Mouse (Mus musculus) adrenal gland, postnatal 14 days (tissue): ENCODE measurements at regions not wholly inside any gene's neighbourhood (a gene's known extent, or its start where the extent isn't known, plus 50 kb on each side); places are given as distances from the start of the nearest gene placed in this dataset.

Experiments used
- DNase-seq: peaks from one replicate; pipeline ENCODE4 v3.0.0; 2021; ENCODE audit warnings: mixed read lengths

DNA sequence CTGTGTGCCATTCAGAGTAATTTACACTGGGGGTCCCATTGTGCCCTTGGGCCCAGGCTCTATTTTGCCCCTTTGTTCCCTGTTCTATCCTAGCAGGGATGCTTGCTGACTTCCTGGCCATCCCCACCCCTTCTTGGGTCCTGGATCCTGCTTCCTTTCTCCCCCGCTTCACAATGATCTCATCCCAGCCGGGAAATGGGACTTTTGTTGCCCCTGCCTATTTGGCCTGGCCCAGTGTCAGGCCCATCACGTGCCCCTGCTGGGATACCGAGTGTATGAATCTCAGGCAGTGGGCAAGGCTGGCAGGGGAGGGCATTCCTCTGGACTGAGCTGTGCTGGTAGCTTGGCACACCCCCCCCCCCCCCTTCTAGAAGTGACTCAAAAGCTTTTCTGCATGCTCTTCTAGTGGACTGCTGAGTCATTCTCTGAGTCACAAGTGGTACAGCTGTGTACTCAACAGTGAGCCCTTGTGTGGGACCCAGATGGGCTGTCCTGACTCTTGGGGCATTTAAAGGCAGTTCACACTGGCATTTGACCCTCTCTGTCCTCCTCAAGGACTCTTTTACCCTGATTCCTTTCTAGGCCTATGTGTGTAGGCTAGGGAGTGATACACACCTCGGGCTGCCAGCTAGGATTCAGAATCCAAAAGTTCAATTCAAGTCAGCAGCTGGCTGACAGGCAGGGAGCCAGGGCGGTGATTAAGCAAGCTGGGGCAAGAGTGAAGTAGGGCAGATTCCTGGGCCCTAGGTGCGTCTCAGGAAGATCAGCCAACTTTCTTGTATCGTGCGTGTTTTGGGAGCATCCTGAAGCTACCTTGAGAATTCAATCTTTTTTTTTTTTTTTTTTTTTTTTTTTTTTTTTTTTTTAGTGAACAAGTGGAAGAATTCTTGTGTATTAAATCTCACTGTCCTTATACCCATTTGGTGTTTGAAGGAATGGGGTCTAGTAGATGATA lies 1156.6 kb upstream of the A1bg start:
- peak; percentile 87 for DNase-seq

DNA sequence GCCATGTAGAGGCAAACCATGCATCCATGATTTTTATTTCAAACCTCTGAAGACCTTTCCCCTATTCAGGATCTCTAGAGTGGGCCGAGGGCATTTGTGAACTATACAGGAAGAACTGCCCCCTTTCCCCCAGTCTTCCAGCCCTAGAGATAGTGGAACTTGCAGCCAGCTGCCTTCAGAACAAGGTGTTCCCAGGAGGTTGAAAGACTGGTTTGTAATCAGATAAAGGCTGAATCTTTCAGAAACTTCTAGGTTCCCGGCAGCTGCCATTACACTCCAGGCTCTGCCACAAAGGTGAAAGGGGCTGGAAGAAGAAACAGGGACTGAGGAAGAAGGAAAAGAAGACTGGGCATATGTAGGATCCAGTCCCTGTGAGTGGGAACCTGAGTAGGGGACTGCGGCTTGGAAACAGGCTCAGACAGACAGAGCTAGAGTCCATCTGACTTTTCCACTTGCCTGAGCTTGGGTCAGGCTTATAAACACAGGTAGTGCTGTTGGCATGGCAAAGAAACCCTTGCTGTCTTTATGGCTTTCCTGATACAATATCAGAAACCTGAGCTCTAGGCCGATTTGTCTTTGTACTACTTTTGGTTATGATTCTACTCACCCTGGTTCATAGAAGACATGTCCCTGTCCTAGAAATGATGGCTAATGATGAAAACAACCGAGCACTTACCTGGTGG lies 1153.9 kb upstream of the A1bg start:
- no peak for DNase-seq

DNA sequence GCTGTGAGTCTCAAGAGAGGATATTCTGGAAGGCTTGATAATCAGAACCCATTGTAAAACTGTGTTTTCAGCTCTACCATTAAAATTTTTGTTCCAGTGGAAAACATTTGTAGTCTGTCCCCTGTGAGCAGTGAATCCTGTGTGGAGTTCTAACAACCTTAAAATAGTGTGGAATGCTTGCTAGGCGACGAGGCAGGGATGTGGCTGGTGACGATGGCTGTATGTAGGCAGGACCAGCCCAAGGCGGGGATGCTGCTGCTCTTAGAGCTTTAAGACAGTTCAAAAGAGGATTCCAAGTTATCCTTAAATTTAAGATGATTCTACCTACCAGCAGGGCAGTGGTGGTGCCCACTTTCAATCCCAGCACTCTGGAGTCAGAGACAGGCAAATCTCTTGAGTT lies 1151.9 kb upstream of the A1bg start:
- DNase-seq, result no peak

DNA sequence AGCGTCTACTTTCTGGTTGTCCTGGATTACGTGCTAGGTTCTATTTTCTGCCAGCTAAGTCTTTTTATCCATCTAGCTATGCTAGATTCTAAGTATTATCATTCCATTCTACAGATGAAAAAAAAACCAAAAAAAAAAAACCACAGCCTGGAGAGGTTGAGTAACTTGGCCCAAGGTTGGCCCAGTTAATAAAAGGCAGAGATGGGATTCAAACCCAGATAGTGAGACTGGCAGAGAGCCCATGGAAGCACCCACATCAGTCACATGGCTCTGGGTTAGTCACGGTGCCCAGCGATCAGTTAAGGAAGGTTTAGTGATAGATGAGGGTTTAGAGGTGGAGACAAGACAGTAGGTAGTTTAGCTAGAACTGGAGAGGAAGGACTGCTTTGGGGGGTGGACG lies 1150.8 kb upstream of the A1bg start:
- DNase-seq, result no peak

DNA sequence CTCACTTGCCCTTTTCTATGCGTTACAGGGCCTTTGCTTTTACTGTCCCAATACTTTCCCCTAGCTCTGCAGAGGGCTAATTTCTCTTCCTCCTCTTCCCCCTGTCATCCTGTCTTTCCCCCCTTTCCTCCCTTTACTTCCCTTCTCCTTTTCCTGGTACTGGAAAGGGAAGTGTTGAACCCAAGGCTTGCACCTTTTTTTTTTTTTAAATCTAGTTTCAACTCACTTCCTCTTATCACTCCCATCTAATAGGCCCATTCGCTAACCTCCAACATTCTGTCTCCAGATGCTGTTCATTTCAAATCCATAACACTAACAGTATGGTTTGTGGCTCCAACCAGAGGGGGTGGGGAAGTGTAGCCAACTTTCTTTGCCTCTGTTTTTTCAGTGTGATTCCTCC lies 1148.5 kb upstream of the A1bg start:
- no peak for DNase-seq

DNA sequence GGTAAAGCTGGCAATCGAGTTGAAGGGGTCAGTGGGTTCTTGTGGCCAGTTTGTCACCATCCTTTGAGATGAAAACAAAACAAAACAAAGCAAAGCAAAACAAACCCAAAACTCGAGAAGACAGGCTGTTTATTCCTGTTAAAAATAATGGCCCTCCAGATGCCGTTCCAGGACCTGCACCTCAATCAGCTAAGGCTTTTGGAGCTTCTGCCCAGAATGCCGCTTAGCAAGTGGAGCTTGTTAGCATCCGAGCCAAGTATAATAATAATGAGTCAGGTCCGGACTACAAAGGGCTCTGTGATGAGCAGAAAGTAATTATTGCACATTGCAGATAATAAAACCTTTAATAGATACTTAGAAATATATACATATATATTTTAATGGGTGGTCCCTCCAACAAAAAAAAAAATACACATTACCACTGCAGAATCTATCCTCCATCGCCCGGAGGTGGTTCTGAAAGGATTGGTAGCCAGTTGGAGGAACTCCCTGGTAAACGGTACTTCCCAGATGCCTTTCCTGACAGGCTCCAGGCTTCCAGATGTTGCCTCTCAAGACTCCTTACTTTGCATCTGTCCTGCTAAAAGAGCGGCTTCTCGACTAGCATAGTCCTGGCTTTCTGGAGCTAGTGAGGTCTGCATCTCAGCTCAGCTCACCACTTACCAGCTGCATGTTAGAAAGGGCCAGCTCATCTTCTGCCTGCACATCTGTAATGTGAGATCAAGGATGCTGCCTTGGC lies 1145.8 kb upstream of the A1bg start:
- no peak for DNase-seq

DNA sequence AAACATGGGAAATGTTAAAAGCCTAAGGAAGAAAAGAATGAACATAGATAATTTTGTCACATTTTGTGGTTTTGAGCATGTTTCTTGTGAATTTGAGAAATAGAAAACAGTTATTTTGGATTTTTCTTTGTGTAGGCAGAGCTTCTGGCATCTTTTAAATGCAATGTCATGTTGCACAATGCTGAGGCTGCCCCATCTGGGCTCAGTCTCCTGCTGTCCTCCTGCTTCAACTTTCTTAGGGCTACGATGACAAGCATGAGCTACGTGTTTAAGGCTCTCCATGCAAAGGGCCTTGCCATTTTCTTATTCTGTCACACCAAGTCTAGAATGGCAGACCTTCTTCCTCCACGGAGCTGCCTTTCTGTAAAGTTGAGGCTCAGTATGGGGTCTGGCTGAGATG lies 1141.6 kb upstream of the A1bg start:
- DNase-seq, result no peak

DNA sequence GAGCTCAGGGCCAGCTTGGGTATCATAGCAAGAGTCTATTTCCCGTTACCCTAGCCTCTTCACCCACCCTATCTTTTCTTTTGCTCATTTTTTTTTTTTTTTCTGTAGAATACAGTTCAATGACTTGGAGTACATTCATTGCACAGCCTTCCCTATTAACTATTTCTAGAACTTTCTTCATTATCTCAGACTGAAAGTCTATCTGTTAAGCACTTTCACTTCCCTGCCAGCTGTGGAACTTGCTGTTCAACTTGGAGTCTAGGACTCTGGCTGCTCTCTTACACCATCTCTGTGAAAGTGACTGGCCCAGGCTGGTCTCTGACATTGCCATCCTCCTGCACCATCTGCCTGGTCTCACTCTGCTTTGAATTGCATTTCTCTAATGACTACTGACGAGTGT lies 1134.6 kb upstream of the A1bg start:
- no peak for DNase-seq

DNA sequence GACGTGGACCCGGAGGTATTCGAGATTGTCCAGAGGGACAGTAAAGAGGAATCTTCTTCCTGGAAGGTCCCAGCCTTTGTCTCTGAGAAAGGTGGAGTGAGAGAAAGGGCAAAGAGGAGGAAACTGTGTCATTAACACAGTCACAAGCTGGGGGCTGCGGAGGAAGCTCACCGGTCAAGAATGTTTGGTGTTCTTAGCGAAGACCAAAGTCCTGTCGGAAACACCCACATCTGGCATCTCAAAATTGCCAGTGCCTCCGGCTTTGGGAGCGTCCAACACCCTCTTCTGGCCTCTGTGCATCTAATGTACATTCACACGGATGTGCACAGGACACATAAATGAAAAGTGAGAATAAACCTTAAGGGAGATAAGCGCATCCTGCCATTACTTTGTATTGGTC lies 1134.1 kb upstream of the A1bg start:
- no peak for DNase-seq

DNA sequence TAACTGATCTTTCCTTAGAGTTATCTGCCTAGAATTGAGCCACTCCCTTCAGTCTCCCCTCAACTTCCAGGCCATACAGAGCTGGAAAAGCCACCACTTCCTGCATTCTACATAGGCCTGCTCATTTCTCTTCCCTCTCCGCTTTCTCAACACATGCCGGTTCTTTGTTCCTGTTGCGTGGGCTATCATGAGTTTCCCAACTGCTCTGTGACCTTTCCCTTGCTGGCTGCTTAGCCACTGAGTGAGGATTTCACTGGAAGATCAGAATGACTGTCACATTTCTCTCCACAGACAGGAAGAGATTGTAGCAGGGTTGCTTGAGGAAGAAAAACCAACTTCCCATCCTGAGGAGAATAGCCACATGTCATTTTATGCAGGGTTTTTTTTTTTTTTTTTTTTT lies 1133.6 kb upstream of the A1bg start:
- DNase-seq, result peak; percentile 43

DNA sequence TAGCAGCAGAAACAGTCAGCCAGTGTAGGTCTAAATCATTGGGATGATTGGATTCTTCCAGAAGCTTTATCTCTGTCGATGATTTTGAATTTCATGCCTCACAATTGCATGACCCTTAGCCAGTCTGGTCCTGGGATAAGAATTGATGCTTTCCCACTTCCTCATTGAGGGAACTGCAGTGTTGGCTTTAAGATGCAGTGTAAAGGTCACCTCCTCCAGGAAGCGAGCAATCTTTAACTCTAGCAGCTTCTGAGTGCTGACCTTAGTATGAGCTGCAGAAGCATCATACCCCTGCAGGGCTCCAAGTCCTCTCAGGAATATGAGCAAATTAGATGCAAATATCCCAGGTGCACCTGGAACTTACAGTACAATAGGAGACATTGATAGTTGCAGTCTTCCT lies 1132.2 kb upstream of the A1bg start:
- DNase-seq, result no peak

DNA sequence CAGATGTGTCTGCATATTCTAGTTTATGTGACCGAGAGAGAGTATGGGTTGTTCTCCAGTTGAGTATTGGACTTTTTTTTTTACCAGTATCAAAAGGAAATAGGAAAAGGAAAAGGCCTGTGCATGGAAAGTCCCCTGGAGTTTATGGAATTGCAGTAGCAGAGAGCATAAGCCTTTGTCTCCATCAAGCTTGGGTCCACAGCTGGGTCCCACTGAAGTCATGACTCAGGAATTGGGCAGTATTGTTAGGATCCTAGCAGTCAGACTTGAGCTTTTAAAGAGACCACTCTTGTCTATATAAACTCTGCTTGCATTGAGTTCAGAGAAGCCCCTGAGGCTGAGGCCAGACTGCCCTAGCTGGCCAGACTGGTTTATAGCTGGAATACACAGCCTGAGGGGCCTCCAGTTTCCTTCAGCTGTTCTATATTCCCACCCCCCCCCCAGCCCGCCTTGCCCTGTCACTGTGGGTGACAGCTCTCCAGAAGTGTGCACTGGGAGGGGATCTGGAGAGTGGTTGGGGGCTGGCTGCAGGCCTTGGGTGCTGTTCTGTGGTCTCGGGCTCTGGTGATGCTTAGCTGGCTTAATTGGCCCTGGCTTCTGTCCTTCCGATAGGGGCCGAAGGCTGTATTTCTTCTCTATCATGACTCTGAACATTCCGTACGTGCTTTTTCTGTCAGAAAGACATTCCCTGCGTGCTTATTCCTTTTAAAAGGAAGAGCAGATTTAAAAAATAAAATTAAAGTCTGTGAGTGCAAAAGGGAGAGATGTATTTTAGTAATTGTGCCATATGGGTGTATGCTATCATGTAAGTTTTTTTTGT lies 1130.8 kb upstream of the A1bg start:
- DNase-seq, result no peak

DNA sequence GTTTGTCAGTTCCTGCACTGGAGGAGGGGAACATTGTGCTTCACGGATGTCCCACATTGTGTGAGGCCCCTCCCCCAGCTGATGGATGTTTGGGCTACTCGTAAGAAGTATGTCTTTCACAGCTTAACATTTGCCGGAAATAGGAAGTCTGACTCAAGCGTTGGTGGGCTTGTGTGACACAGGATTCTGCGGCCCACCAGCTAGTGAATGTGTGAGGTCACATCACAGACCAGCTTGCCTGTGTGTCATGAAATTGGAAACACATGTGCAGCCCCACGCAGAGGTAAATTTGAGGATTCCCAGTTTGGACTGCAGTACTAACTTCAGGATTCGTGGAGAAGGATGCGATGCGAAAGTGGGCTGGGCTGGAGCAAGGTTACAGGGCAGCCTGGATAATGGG lies 1126.6 kb upstream of the A1bg start:
- DNase-seq, result no peak

DNA sequence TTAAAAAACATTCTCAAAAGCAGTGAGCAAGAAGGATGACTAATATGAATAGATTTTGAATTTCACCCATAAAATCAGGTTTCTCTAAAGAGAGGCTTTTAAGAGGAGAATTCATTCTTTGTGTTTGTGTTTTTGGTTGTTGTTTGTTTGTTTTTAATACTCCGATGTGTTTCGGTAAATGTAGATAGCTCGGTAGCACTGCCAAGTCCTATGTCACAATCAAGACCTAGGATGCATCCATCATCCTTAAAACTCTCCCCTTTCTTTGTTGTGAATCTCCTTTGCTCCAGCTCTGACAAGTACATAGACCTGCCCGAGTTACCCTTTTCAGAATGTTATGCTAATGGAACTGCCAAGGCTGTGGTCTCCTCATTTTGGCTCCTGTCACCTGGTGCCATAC lies 1126.2 kb upstream of the A1bg start:
- no peak for DNase-seq

DNA sequence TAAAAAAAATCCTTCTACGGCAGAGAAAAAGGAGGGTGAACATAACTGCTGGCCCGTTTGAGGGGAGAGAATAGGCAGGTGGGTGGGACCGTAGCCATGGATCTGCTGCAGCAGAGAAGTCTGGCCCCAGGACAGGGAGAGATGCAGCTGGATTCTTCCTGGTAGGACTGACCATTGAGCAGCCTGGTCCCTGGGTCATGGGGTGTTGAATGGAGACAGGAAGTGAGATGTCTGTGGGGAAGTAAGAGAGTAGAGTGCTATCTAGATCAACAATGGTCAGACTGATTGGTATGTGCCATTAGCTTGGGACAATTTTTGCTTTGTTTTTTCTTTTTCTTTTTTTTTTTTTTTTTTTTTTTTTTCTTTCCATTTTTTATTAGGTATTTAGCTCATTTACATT lies 1123.5 kb upstream of the A1bg start:
- no peak for DNase-seq

DNA sequence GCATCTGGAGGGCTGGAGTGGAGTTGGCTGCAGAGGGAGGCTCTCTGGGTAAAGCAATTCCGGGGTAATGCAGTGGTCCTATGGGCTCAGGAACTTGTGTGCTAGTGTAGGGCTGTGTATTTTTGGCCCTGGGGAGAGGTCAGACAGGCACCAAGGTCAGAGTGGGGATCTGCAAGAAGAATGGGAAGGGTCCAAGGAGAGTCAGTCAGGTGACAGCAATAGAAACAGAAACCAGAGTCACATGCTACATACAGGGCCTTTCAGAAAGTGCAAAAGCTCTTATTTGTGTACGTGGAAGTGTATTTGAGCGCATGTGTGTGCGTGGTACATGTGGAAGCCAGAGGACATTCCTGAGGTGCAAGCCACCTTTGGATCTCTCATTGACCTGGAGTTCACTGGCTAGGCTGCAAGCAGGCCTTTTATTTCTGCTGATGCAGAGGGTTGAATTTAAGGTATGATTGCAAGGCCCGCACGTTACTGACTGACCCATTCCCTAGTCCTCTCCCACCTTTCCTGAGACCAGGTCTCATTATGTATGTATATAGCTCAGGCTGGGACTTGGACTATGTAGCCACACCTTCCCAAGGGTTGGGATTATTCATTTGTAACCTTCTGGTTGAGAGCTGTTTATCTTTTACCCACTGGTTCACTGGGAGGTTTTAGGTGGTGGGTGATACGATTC lies 1122.0 kb upstream of the A1bg start:
- DNase-seq, result no peak

DNA sequence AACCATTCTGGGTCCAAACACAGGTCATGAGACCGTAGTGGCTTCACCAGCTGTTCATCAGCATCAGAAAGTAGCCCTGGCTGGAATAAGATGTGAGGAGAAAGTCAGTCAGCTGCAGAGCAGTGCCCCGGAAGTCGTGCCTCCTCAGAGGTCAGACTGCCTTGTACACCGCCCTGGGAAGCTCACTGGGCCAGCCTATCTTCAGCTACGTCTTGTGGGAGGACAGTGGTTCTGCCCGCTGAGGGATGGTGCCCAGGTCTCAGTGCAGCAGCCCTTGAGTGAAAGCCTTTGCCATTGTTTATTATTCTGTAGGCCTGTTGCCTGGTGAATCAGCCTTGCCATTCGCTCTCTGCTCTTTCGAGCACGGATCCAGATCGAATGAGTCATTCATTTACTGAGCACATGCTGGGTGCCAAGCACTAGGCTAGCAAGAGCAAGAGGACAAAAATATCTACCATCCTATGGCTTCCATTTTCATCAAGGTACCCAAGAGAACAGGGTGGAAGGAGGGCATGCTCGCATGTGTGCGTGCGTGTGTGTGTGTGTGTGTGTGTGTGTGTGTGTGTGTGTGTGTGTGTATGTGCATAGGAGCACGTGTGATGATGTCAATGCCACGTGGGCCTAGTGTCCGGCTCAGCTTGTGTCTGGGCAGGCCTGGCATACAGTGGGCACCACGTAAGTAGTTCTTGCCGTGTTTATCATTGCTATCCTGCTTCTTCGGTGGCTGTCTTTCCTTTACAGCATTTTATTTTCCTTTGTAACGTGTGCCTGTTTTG lies 1121.0 kb upstream of the A1bg start:
- peak; percentile 61 for DNase-seq

DNA sequence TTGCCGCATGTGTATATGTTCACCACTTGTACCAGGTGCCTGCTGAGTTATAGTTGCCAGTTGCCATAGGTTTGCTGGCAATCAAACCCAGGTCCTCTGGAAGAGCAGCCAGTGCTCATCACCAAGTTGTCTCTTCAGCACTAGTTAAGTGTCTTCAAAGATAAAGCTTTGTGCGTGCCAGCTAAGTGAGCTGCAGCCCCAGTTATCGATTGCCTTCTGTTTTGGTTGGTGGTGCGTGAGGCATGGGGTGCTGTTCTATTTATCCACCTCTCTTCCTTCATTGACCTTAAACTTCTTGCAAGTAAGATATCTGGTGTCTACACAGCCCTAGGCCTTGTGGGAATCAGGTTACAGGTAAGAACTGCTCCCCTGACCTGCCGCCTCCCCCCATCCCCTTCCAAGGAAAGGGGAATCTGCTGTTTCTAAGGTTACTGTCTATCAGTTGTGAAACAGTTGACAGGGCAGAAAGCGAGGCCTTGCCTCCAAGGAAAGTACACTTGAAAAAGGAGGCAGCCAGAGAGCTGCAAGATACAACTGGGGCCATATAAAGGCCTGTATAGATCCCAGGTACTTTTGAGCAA lies 1120.2 kb upstream of the A1bg start:
- DNase-seq, result no peak
